In the genomic region with DNA sequence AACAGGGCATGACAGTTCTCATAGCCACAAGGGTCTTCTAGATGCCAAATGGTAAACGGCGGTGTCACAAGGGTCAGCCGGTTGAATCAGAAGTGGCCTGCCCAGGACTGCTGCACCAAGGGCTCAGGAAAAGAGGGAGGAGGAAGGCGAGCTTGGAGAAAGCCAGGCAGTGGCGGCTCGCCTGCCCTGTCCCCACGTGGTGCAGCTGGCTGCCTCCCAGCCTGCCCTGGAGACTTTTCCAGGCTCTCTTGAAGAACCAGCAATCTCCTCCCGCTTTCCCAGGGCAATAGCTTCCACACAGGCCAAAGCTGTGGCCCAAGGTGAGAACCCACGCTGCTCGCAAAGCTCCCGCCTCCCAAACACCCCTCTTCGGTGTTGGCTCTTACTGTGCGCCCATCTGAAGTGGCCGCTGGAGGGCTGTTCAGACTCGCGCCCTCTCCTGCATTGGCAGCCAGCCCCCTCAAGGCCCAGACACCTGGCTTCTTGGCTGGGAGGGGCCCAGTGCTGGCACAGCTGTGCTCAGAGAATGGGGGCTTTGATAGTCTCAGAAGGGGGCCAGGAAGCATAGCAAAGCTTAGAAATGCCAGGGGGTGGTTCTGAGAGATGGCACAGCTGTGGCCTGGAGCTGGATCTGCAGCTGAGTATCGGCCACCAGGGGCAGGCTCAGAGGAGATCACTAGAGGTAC, we compare ENCODE assay signal across 12 mouse cellular contexts. TPM values are rescaled to one million over a fixed set of nuclear protein-coding genes. Genes with fewer than 3 reads are reported as not detected.
A peak's percentile ranks its signal among the peaks of the same experiment; 100 is the strongest.
DNase-seq lines count a peak whose midpoint lies in the region; ATAC-seq and TF ChIP-seq lines count a peak whose summit lies in the region.
"Had no signal": no experiment of that assay in that cellular context is flagged by ENCODE, and none has a peak within 500 bp of the region (broad histone marks: within the 10 kb centered on the region; RNA-seq: fewer than 3 reads in every experiment).

No protein-coding gene starts in this region.

- H3K9me3 ChIP-seq in hindbrain, embryonic 10.5 days: 0 out of 2 replicates have a peak, but pooled peaks cover 6% of the 10 kb centered on the region
- H3K9me3 ChIP-seq in hindbrain, embryonic 11.5 days (ENCODE audit: control insufficient read depth, low read length): no peaks in the 10 kb centered on the region
- no peaks in the 10 kb centered on the region for H3K9me3 ChIP-seq in forebrain, postnatal 0 days (ENCODE audit: low read length)
- H3K9me3 ChIP-seq in midbrain, embryonic 13.5 days: no peaks in the 10 kb centered on the region
- H3K9me3 ChIP-seq in heart, embryonic 12.5 days (replicated peaks): peaks cover 9% of the 10 kb centered on the region

- peaks cover 77% of the 10 kb centered on the region for H3K27me3 ChIP-seq in hindbrain, embryonic 10.5 days (ENCODE audit: insufficient read depth, poor library complexity, severe bottlenecking)
- H3K27me3 ChIP-seq in hindbrain, embryonic 11.5 days (ENCODE audit: control insufficient read depth, insufficient read depth, low read length): peaks cover 55% of the 10 kb centered on the region
- H3K27me3 ChIP-seq in forebrain, postnatal 0 days (ENCODE audit: insufficient read depth, low read length): peaks cover 43% of the 10 kb centered on the region
- peaks cover 71% of the 10 kb centered on the region for H3K27me3 ChIP-seq in midbrain, embryonic 13.5 days
- peaks cover 79% of the 10 kb centered on the region for H3K27me3 ChIP-seq in heart, embryonic 12.5 days (replicated peaks)

- TF ChIP-seq CTCF in forebrain, postnatal 0 days (IDR thresholded peaks at IDR 0.05; ENCODE audit: low read depth): peak; percentile 37

- H3K36me3 ChIP-seq in hindbrain, embryonic 10.5 days: no peaks in the 10 kb centered on the region
- H3K36me3 ChIP-seq in hindbrain, embryonic 11.5 days (ENCODE audit: control insufficient read depth, insufficient read depth, low read length): no peaks in the 10 kb centered on the region
- no peaks in the 10 kb centered on the region for H3K36me3 ChIP-seq in forebrain, postnatal 0 days (ENCODE audit: insufficient read depth)
- H3K36me3 ChIP-seq in midbrain, embryonic 13.5 days: no peaks in the 10 kb centered on the region
- H3K36me3 ChIP-seq in heart, embryonic 12.5 days: no peaks in the 10 kb centered on the region

- H3K9ac ChIP-seq in hindbrain, embryonic 11.5 days (ENCODE audit: low read depth, low read length): no peak overlapping the region
- H3K9ac ChIP-seq in forebrain, postnatal 0 days: no peak overlapping the region
- no peak overlapping the region for H3K9ac ChIP-seq in midbrain, embryonic 13.5 days (replicated peaks)
- H3K9ac ChIP-seq in heart, embryonic 12.5 days: no peak overlapping the region

- no peak overlapping the region for H3K4me3 ChIP-seq in hindbrain, embryonic 10.5 days
- no peak overlapping the region for H3K4me3 ChIP-seq in hindbrain, embryonic 11.5 days (ENCODE audit: low read depth, low read length)
- no peak overlapping the region for H3K4me3 ChIP-seq in forebrain, postnatal 0 days (ENCODE audit: low read depth, low read length)
- no peak overlapping the region for H3K4me3 ChIP-seq in midbrain, embryonic 13.5 days (replicated peaks)
- no peak overlapping the region for H3K4me3 ChIP-seq in heart, embryonic 12.5 days

- peak; percentile 43 for DNase-seq in hindbrain, embryonic 10.5 days (ENCODE audit: low spot score)
- no peak for DNase-seq in hindbrain, embryonic 11.5 days (ENCODE audit: low spot score)
- DNase-seq in adipocyte (ENCODE audit: low spot score): peak; percentile 71
- peak; percentile 61 for DNase-seq in forebrain, postnatal 0 days
- DNase-seq in natural killer cell, adult 2 months (ENCODE audit: low spot score in 2 of 2): no peak
- DNase-seq in yolk sac, embryonic 10.5 days (ENCODE audit: low spot score): no peak

- no peak overlapping the region for H3K27ac ChIP-seq in hindbrain, embryonic 10.5 days
- H3K27ac ChIP-seq in hindbrain, embryonic 11.5 days (ENCODE audit: low read depth, low read length): no peak overlapping the region
- peak overlapping the region; percentile 54; the same call in 1 of the 2 replicates for H3K27ac ChIP-seq in forebrain, postnatal 0 days (ENCODE audit: low read depth, low read length)
- H3K27ac ChIP-seq in midbrain, embryonic 13.5 days: no peak overlapping the region
- no peak overlapping the region for H3K27ac ChIP-seq in heart, embryonic 12.5 days (ENCODE audit: poor library complexity, severe bottlenecking)

- WGBS in hindbrain, embryonic 10.5 days: 6% methylated on average over 17 of the region's 17 CpGs
- 7% methylated on average over 17 of the region's 17 CpGs for WGBS in hindbrain, embryonic 11.5 days
- 5% methylated on average over 17 of the region's 17 CpGs for WGBS in forebrain, postnatal 0 days
- WGBS in midbrain, embryonic 13.5 days: 3% methylated on average over 17 of the region's 17 CpGs
- 2% methylated on average over 17 of the region's 17 CpGs for WGBS in heart, embryonic 12.5 days

- no peak for ATAC-seq in hindbrain, embryonic 11.5 days (ENCODE audit: low FRiP score)
- peak; percentile 49 for ATAC-seq in forebrain, postnatal 0 days
- ATAC-seq in midbrain, embryonic 13.5 days: peak; percentile 31; the same call in 1 of the 2 replicates
- no peak for ATAC-seq in heart, embryonic 12.5 days (ENCODE audit: insufficient number of reproducible peaks, low FRiP score)

- H3K4me2 ChIP-seq in hindbrain, embryonic 11.5 days (replicated peaks; ENCODE audit: low read depth, low read length): no peak overlapping the region
- H3K4me2 ChIP-seq in forebrain, postnatal 0 days (ENCODE audit: low read depth): peak overlapping the region; percentile 23
- no peak overlapping the region for H3K4me2 ChIP-seq in midbrain, embryonic 13.5 days (replicated peaks)
- no peak overlapping the region for H3K4me2 ChIP-seq in heart, embryonic 12.5 days

- peaks cover 43% of the 10 kb centered on the region for H3K4me1 ChIP-seq in hindbrain, embryonic 10.5 days (replicated peaks)
- H3K4me1 ChIP-seq in hindbrain, embryonic 11.5 days (replicated peaks; ENCODE audit: control insufficient read depth, insufficient read depth, low read length): peaks cover 8% of the 10 kb centered on the region
- peaks cover 7% of the 10 kb centered on the region for H3K4me1 ChIP-seq in forebrain, postnatal 0 days (ENCODE audit: insufficient read depth)
- H3K4me1 ChIP-seq in midbrain, embryonic 13.5 days (replicated peaks): peaks cover 38% of the 10 kb centered on the region
- peaks cover 15% of the 10 kb centered on the region for H3K4me1 ChIP-seq in heart, embryonic 12.5 days (replicated peaks)

RNA-seq across cellular contexts. Expression of a gene that starts 2.4 kb away (rescaled TPM):
- 0.91 and 0.95 TPM in 2 replicates for polyA plus RNA-seq in hindbrain, embryonic 10.5 days (2016; fragmentation: Nextera tagmentation; extraction: Ambion mirVana)
- 0.21 and 0.82 TPM in 2 replicates for polyA plus RNA-seq in hindbrain, embryonic 11.5 days (2014; fragmentation: Nextera tagmentation; extraction: Ambion mirVana)
- total RNA-seq in forebrain, postnatal 0 days (2014; rRNA removed): 140 and 146 TPM in 2 replicates
- 99.1 and 133 TPM in 2 replicates for polyA plus RNA-seq in forebrain, postnatal 0 days (2015; fragmentation: Nextera tagmentation; extraction: Ambion mirVana)
- polyA plus RNA-seq in midbrain, embryonic 13.5 days (2015; fragmentation: Nextera tagmentation; extraction: Ambion mirVana): 10.1 and 14.0 TPM in 2 replicates
- polyA plus RNA-seq in heart, embryonic 12.5 days (2016; fragmentation: Nextera tagmentation; extraction: Ambion mirVana): 0.09 and 0.15 TPM in 2 replicates
- total RNA-seq: MEL had no signal

RNA-seq across cellular contexts. Expression of a gene that starts 24.9 kb away (rescaled TPM):
- 0.11 and 0.14 TPM in 2 replicates for polyA plus RNA-seq in hindbrain, embryonic 10.5 days (2016; fragmentation: Nextera tagmentation; extraction: Ambion mirVana)
- polyA plus RNA-seq in hindbrain, embryonic 11.5 days (2014; fragmentation: Nextera tagmentation; extraction: Ambion mirVana): not detected in 2 replicates
- total RNA-seq in forebrain, postnatal 0 days (2014; rRNA removed): 0.38 and 0.92 TPM in 2 replicates
- polyA plus RNA-seq in forebrain, postnatal 0 days (2015; fragmentation: Nextera tagmentation; extraction: Ambion mirVana): 0.31 and 0.69 TPM in 2 replicates
- polyA plus RNA-seq in midbrain, embryonic 13.5 days (2015; fragmentation: Nextera tagmentation; extraction: Ambion mirVana): 0.14 and 0.55 TPM in 2 replicates
- 0.08 and 0.17 TPM in 2 replicates for polyA plus RNA-seq in heart, embryonic 12.5 days (2016; fragmentation: Nextera tagmentation; extraction: Ambion mirVana)
- total RNA-seq: heart, postnatal 10 days; MEL had no signal
- polyA plus RNA-seq: liver, embryonic 16.5 days; small intestine, adult 2 months had no signal

RNA-seq across cellular contexts. Expression of a gene that starts 31.6 kb away (rescaled TPM):
- polyA plus RNA-seq in hindbrain, embryonic 10.5 days (2016; fragmentation: Nextera tagmentation; extraction: Ambion mirVana): 109 and 143 TPM in 2 replicates
- 71.6 and 87.9 TPM in 2 replicates for polyA plus RNA-seq in hindbrain, embryonic 11.5 days (2014; fragmentation: Nextera tagmentation; extraction: Ambion mirVana)
- 32.4 and 39.2 TPM in 2 replicates for total RNA-seq in forebrain, postnatal 0 days (2014; rRNA removed)
- polyA plus RNA-seq in forebrain, postnatal 0 days (2015; fragmentation: Nextera tagmentation; extraction: Ambion mirVana): 14.5 and 17.9 TPM in 2 replicates
- 61.9 and 77.6 TPM in 2 replicates for polyA plus RNA-seq in midbrain, embryonic 13.5 days (2015; fragmentation: Nextera tagmentation; extraction: Ambion mirVana)
- 33.0 and 34.6 TPM in 2 replicates for polyA plus RNA-seq in heart, embryonic 12.5 days (2016; fragmentation: Nextera tagmentation; extraction: Ambion mirVana)
- total RNA-seq: MEL had no signal

RNA-seq across cellular contexts. Expression of a gene that starts 40.5 kb away (rescaled TPM):
- 34.2 and 49.2 TPM in 2 replicates for polyA plus RNA-seq in hindbrain, embryonic 10.5 days (2016; fragmentation: Nextera tagmentation; extraction: Ambion mirVana)
- polyA plus RNA-seq in hindbrain, embryonic 11.5 days (2014; fragmentation: Nextera tagmentation; extraction: Ambion mirVana): 34.4 and 37.4 TPM in 2 replicates
- total RNA-seq in forebrain, postnatal 0 days (2014; rRNA removed): 9.8 and 10.6 TPM in 2 replicates
- polyA plus RNA-seq in forebrain, postnatal 0 days (2015; fragmentation: Nextera tagmentation; extraction: Ambion mirVana): 34.6 and 35.5 TPM in 2 replicates
- polyA plus RNA-seq in midbrain, embryonic 13.5 days (2015; fragmentation: Nextera tagmentation; extraction: Ambion mirVana): 28.1 and 28.3 TPM in 2 replicates
- polyA plus RNA-seq in heart, embryonic 12.5 days (2016; fragmentation: Nextera tagmentation; extraction: Ambion mirVana): 19.2 and 19.7 TPM in 2 replicates

RNA-seq across cellular contexts. Expression of a gene that starts 54.0 kb away (rescaled TPM):
- polyA plus RNA-seq in hindbrain, embryonic 10.5 days (2016; fragmentation: Nextera tagmentation; extraction: Ambion mirVana): 956 and 1,072 TPM in 2 replicates
- 738 and 794 TPM in 2 replicates for polyA plus RNA-seq in hindbrain, embryonic 11.5 days (2014; fragmentation: Nextera tagmentation; extraction: Ambion mirVana)
- total RNA-seq in forebrain, postnatal 0 days (2014; rRNA removed): 16.8 and 17.4 TPM in 2 replicates
- 24.7 and 28.1 TPM in 2 replicates for polyA plus RNA-seq in forebrain, postnatal 0 days (2015; fragmentation: Nextera tagmentation; extraction: Ambion mirVana)
- 129 and 135 TPM in 2 replicates for polyA plus RNA-seq in midbrain, embryonic 13.5 days (2015; fragmentation: Nextera tagmentation; extraction: Ambion mirVana)
- 7.3 and 8.0 TPM in 2 replicates for polyA plus RNA-seq in heart, embryonic 12.5 days (2016; fragmentation: Nextera tagmentation; extraction: Ambion mirVana)
- polyA plus RNA-seq: small intestine, adult 2 months had no signal

Comparison
In these comparisons a context has a peak if more than half of its experiments do, and no peak if none do; other contexts are left out.
1. DNase-seq: peak in hindbrain, embryonic 10.5 days (single experiment), adipocyte (single experiment) and forebrain, postnatal 0 days (single experiment); none in hindbrain, embryonic 11.5 days (single experiment), natural killer cell, adult 2 months (0 of 2) and yolk sac, embryonic 10.5 days (single experiment).
2. ATAC-seq: peak in forebrain, postnatal 0 days (single experiment) and midbrain, embryonic 13.5 days (single experiment); none in hindbrain, embryonic 11.5 days (single experiment) and heart, embryonic 12.5 days (single experiment).